Mouse (Mus musculus): ENCODE data around the gene Trim7. TPM values are rescaled to one million over a fixed set of nuclear protein-coding genes. Genes with fewer than 3 reads are reported as not detected.
A peak's percentile ranks its signal among the peaks of the same experiment; 100 is the strongest.
"Not testable (repeated sequence)": the region's sequence is repeated elsewhere in the genome, so short reads cannot be mapped to it uniquely, and the experiment has no call there.

Trim7 gene
- polyA plus RNA-seq, 1 experiment from 2014 or later = 0.16 TPM

DNA sequence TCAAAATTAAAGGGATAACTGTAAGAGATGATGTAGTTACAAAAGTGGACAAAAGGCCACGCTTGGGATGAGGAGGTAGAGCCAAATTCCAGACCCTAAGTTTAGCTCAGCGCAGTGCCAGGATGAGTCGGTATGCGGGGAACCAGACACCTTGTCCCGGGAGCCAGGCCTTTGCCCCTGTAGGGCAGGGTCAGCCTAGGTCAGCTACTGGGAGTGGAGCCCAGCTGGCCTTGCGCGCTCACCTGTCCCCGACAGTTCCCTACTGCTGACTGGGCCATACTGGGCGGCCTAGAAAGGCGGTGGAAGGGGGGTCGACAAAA lies 11.0 kb downstream of the Trim7 start:
- peaks cover 17% of the 10 kb centered on the region for H3K4me1 ChIP-seq
- DNase-seq (ENCODE audit: low spot score) = peak; percentile 28
- 6% methylated on average over 11 of the region's 11 CpGs for WGBS
- H3K27ac ChIP-seq (replicated peaks) = no peak overlapping the region
- no peaks in the 10 kb centered on the region for H3K36me3 ChIP-seq (replicated peaks)
- no peaks in the 10 kb centered on the region for H3K9me3 ChIP-seq
- H3K4me3 ChIP-seq = peak overlapping the region; percentile 87
- H3K27me3 ChIP-seq (replicated peaks; ENCODE audit: low read depth, poor library complexity, severe bottlenecking) = peaks cover 57% of the 10 kb centered on the region

GRCm38 (mm10) chr11:48837310-48838180 lies 11.6 kb downstream of the Trim7 start:
- peak; percentile 60 for DNase-seq (ENCODE audit: low spot score)
- under 1% methylated on average over 77 of the region's 77 CpGs for WGBS
- Histone ChIP-seq H3K27ac (replicated peaks) (peak overlapping the region; percentile 72), H3K4me1 (peaks cover 17% of the 10 kb centered on the region), H3K4me3 (peak overlapping the region; percentile 87), H3K9me3 (no peaks in the 10 kb centered on the region), H3K36me3 (replicated peaks) (no peaks in the 10 kb centered on the region), H3K27me3 (replicated peaks; ENCODE audit: low read depth, poor library complexity, severe bottlenecking) (peaks cover 58% of the 10 kb centered on the region)

GRCm38 (mm10) chr11:48838181-48838797 lies 12.3 kb downstream of the Trim7 start:
- Histone ChIP-seq H3K4me1 (peaks cover 17% of the 10 kb centered on the region), H3K36me3 (replicated peaks) (no peaks in the 10 kb centered on the region), H3K9me3 (no peaks in the 10 kb centered on the region), H3K4me3 (peak overlapping the region; percentile 87), H3K27ac (replicated peaks) (no peak overlapping the region), H3K27me3 (replicated peaks; ENCODE audit: low read depth, poor library complexity, severe bottlenecking) (peaks cover 65% of the 10 kb centered on the region)
- 4% methylated on average over 16 of the region's 16 CpGs for WGBS
- peak; percentile 43 for DNase-seq (ENCODE audit: low spot score)

DNA sequence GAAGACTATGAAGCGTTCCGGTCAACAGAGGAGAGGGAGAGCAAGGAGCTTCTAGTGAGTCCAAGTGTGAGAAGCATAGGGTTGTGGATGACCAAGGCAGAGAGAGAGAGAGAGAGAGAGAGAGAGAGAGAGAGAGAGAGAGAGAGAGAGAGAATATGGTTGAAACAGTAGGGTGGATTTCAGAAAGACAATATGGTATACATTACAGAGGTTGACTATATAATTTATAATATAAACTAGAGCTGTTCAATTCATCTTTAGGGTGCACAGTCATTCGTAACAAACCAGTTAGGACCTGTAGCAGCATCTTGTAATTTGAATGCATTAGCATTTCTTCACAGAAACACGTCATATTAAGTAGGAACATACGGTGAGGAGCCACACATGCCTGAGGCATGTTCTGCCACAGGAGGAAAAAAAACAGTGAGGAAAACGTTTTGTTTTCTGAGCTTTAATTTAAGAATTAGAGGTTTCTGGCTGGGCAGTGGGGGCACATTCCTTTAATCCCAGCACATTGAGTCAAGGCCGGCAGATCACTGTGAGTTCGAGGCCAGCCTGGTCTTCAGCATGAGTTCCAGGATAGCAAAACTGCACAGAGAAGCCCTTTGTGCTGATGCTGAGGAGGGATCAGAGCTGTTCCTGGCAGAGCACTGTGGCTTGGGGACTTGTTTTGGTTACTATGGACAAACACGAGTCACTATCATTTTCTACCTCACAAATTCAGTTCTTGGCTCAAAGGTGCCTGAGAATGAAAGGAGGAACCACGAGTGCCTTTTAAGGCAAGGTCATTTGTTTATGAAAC lies 13.1 kb downstream of the Trim7 start:
- peaks cover 17% of the 10 kb centered on the region for H3K4me1 ChIP-seq
- 64% methylated on average over 10 of the region's 10 CpGs for WGBS
- H3K27me3 ChIP-seq (replicated peaks; ENCODE audit: low read depth, poor library complexity, severe bottlenecking) = peaks cover 66% of the 10 kb centered on the region
- H3K36me3 ChIP-seq (replicated peaks) = no peaks in the 10 kb centered on the region
- H3K27ac ChIP-seq (replicated peaks) = no peak overlapping the region
- peak overlapping the region; percentile 87 for H3K4me3 ChIP-seq
- H3K9me3 ChIP-seq = no peaks in the 10 kb centered on the region
- no peak for DNase-seq (ENCODE audit: low spot score)

- H3K27ac ChIP-seq (replicated peaks) = no peak overlapping the region
- H3K4me3 ChIP-seq = no peak overlapping the region
- no peaks in the 10 kb centered on the region for H3K9me3 ChIP-seq
- no peak for DNase-seq (ENCODE audit: low spot score)
- peaks cover 66% of the 10 kb centered on the region for H3K27me3 ChIP-seq (replicated peaks; ENCODE audit: low read depth, poor library complexity, severe bottlenecking)
- peaks cover 17% of the 10 kb centered on the region for H3K4me1 ChIP-seq
- H3K36me3 ChIP-seq (replicated peaks) = no peaks in the 10 kb centered on the region
Measured at GRCm38 (mm10) chr11:48840805-48841204, 14.9 kb downstream of the Trim7 start.

- Histone ChIP-seq H3K27me3 (replicated peaks; ENCODE audit: low read depth, poor library complexity, severe bottlenecking) (peaks cover 62% of the 10 kb centered on the region), H3K4me1 (peaks cover 17% of the 10 kb centered on the region), H3K27ac (replicated peaks) (no peak overlapping the region), H3K36me3 (replicated peaks) (no peaks in the 10 kb centered on the region), H3K9me3 (no peaks in the 10 kb centered on the region), H3K4me3 (no peak overlapping the region)
- no peak for DNase-seq (ENCODE audit: low spot score)
- WGBS = 89% methylated on average over 5 of the region's 5 CpGs
Measured at GRCm38 (mm10) chr11:48841213-48841612, 15.3 kb downstream of the Trim7 start.

- Histone ChIP-seq H3K27ac (replicated peaks) (no peak overlapping the region), H3K4me3 (no peak overlapping the region), H3K4me1 (peaks cover 11% of the 10 kb centered on the region), H3K36me3 (replicated peaks) (no peaks in the 10 kb centered on the region), H3K9me3 (no peaks in the 10 kb centered on the region), H3K27me3 (replicated peaks; ENCODE audit: low read depth, poor library complexity, severe bottlenecking) (peaks cover 51% of the 10 kb centered on the region)
- no peak for DNase-seq (ENCODE audit: low spot score)
- 83% methylated on average over 4 of the region's 4 CpGs for WGBS
Measured at GRCm38 (mm10) chr11:48842378-48842792, 16.4 kb downstream of the Trim7 start.

GRCm38 (mm10) chr11:48843202-48843601 lies 17.3 kb downstream of the Trim7 start:
- Histone ChIP-seq H3K4me1 (peaks cover 6% of the 10 kb centered on the region), H3K36me3 (replicated peaks) (no peaks in the 10 kb centered on the region), H3K27ac (replicated peaks) (no peak overlapping the region), H3K27me3 (replicated peaks; ENCODE audit: low read depth, poor library complexity, severe bottlenecking) (peaks cover 48% of the 10 kb centered on the region), H3K4me3 (no peak overlapping the region), H3K9me3 (no peaks in the 10 kb centered on the region)
- 86% methylated on average over 11 of the region's 11 CpGs for WGBS
- DNase-seq (ENCODE audit: low spot score) = no peak

DNA sequence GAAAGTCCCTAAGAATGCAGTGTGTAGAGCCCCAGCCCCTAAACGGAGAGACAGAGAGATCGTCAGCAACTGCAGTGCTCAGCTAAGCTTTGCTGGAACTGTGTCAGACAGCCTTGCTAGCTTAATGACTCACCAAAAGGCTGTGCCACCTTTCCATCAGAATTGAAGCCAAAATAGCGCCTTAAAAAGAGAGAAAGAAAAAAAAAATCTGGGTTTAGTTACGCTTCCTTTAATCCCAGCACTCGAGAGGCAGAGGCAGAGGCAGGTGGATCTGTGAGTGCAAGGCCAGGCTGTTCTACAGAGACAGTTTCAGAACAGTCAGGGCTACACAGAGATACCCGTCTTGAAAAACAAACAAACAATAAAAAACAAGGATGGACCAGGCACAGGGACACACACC lies 18.4 kb downstream of the Trim7 start:
- no peak overlapping the region for H3K4me3 ChIP-seq
- H3K36me3 ChIP-seq (replicated peaks) = no peaks in the 10 kb centered on the region
- WGBS = 59% methylated on average over 6 of the region's 6 CpGs
- H3K27me3 ChIP-seq (replicated peaks; ENCODE audit: low read depth, poor library complexity, severe bottlenecking) = peaks cover 48% of the 10 kb centered on the region
- H3K9me3 ChIP-seq = no peaks in the 10 kb centered on the region
- no peaks in the 10 kb centered on the region for H3K4me1 ChIP-seq
- H3K27ac ChIP-seq (replicated peaks) = no peak overlapping the region
- no peak for DNase-seq (ENCODE audit: low spot score)

DNA sequence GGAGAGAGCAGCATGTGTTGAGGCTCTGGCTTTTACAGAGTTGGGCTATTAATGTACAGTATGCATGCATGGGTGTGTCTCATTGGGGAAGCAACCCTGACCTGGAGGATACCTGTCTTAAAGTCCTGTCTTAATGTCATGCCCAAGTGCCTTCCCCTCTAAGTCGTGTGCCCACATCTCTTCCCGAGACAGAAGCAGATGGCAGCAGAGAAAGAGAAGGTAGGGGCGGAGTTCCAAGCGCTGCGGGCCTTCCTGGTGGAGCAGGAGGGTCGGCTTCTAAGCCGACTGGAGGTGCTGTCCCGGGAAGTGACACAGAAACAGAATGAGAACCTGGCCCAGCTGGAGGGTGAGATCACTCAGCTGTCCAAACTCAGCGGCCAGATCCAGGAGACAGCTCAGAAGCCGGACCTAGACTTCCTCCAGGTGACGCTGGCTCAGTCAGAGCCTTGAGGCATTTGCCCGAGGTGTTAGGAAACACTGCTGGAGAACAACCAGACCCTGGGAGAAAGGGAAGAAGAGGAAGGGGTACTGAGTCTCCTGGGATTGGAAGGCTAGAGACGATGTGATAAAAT lies 19.4 kb downstream of the Trim7 start:
- 31% methylated on average over 13 of the region's 13 CpGs for WGBS
- Histone ChIP-seq H3K27ac (replicated peaks) (no peak overlapping the region), H3K27me3 (replicated peaks; ENCODE audit: low read depth, poor library complexity, severe bottlenecking) (peaks cover 47% of the 10 kb centered on the region), H3K36me3 (replicated peaks) (no peaks in the 10 kb centered on the region), H3K9me3 (no peaks in the 10 kb centered on the region), H3K4me1 (no peaks in the 10 kb centered on the region), H3K4me3 (no peak overlapping the region)
- DNase-seq (ENCODE audit: low spot score) = no peak

DNA sequence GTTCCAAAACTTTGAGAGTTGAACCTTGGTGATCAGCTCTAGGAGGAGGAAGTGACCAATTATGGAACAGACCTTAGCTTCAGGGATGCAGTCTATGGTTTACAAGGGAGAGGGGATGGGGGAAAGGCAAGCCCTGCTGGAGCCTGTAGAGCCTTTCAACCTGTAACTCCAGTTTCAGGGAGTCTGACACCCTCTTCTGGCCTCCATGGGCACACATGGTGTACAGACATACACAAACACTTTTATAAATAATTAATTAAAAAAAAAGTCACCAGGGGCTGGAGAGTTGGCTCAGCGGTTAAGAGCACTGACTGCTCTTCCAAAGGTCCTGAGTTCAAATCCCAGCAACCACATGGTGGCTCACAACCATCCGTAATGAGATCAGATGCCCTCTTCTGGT lies 20.4 kb downstream of the Trim7 start:
- DNase-seq (ENCODE audit: low spot score); H3K4me3 ChIP-seq; H3K9me3 ChIP-seq; H3K27ac ChIP-seq (replicated peaks); H3K36me3 ChIP-seq (replicated peaks); H3K4me1 ChIP-seq: not testable (repeated sequence)
- 82% methylated on average over 2 of the region's 2 CpGs for WGBS
- H3K27me3 ChIP-seq (replicated peaks; ENCODE audit: low read depth, poor library complexity, severe bottlenecking) = peaks cover 44% of the 10 kb centered on the region

DNA sequence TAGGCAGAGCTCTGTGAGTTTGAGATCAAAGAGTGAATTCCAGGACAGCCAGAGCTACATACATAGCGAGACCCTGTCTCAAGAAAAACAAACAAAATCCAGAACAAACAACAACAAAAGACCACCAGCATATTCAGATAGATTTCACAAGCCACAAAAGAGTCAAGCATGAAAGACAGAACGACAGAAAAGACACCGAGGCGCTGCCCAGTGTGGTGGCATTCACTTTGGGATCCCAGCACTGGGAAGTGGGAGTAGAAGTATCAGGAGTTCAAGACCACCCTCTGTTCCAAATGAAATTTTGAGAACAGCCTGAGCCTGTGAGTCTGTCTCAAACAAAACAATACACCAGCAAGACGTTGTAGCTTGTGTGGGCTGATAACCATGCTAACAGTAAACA lies 20.9 kb downstream of the Trim7 start:
- H3K27ac ChIP-seq (replicated peaks) = no peak overlapping the region
- H3K27me3 ChIP-seq (replicated peaks; ENCODE audit: low read depth, poor library complexity, severe bottlenecking) = peaks cover 44% of the 10 kb centered on the region
- no peaks in the 10 kb centered on the region for H3K9me3 ChIP-seq
- H3K4me1 ChIP-seq = no peaks in the 10 kb centered on the region
- H3K4me3 ChIP-seq = no peak overlapping the region
- WGBS = 56% methylated on average over 5 of the region's 5 CpGs
- no peaks in the 10 kb centered on the region for H3K36me3 ChIP-seq (replicated peaks)
- no peak for DNase-seq (ENCODE audit: low spot score)

All from embryonic facial prominence, embryonic 10.5 days (tissue).